Mouse (Mus musculus) heart, embryonic 16.5 days (tissue): ENCODE measurements at regions not wholly inside any gene's neighbourhood (a gene's known extent, or its start where the extent isn't known, plus 50 kb on each side); places are given as distances from the start of the nearest gene placed in this dataset.

ENCODE experiments used
- ATAC-seq: fragments of 200-750 bp; cut with Nextera tagmentation; replicated peaks from 2 replicates; pipeline ENCODE4 v1.8.0; 2017; ENCODE audit warnings: moderate number of reproducible peaks; ENCODE audit not compliant: insufficient read depth, low FRiP score; ENCODE audit errors: extremely low read depth
- H3K27ac ChIP-seq: fragments of 300-500 bp; sonication (generic); 2 replicates; pipeline ENCODE4 v1.5.1; 2014; ENCODE audit warnings: mild to moderate bottlenecking, low read length, control low read depth, moderate library complexity
- H3K27me3 ChIP-seq: fragments of 300-500 bp; sonication (generic); 2 replicates; pipeline ENCODE4 v1.6.1; 2014; ENCODE audit warnings: low read length, mixed read lengths; ENCODE audit not compliant: control insufficient read depth, insufficient read depth
- H3K36me3 ChIP-seq: fragments of 300-500 bp; sonication (generic); 2 replicates; pipeline ENCODE4 v1.6.1; 2014; ENCODE audit not compliant: control insufficient read depth, insufficient read depth
- H3K4me1 ChIP-seq: fragments of 300-500 bp; sonication (generic); 2 replicates; pipeline ENCODE4 v1.6.1; 2014; ENCODE audit warnings: low read length, mixed read lengths; ENCODE audit not compliant: control insufficient read depth, insufficient read depth
- H3K4me2 ChIP-seq: fragments of 300-500 bp; sonication (generic); 2 replicates; pipeline ENCODE4 v1.6.1; 2014; ENCODE audit warnings: low read depth, mild to moderate bottlenecking, control low read depth, low read length
- H3K4me3 ChIP-seq: fragments of 300-500 bp; sonication (generic); 2 replicates; pipeline ENCODE4 v1.5.1; 2014; ENCODE audit warnings: mild to moderate bottlenecking, control low read depth, low read length
- H3K9ac ChIP-seq: fragments of 300-500 bp; sonication (generic); 2 replicates; pipeline ENCODE4 v1.6.1; 2014; ENCODE audit warnings: low read length, control low read depth
- H3K9me3 ChIP-seq: fragments of 300-500 bp; sonication (generic); replicated peaks from 2 replicates; pipeline ENCODE4 v1.6.1; 2016; ENCODE audit warnings: low read length; ENCODE audit not compliant: control insufficient read depth
- WGBS: fragments of 180-500 bp; shearing (Covaris S2); extraction: QIAGEN DNeasy Blood & Tissue Kit; methylation state at CpG from one replicate; pipeline ENCODE4 v1.1.7; 2014; 5-methylcytosine and 5-hydroxymethylcytosine counted together

DNA sequence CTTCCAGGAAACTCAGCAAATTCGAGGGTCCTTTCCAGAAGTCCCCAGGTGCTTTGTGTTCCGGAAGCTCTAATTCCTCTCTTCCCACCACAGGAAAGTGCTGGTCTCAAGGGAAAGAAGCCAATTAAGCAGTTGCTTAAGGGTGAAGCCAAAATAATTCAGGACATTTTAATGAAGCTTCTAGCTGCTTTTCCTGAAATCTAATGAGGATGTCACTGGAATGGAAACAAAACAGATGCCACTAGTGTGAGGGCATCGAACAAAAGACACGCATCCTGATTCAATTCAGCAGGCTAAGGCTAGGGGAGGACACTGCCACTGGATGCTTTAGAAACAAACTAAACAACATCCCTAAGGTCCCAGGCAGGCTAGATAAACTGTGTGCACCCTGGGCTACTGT is 245.3 kb downstream of the Rnf152 start:
- H3K27ac ChIP-seq = no peak overlapping the region
- no peak overlapping the region for H3K4me3 ChIP-seq
- no peak for ATAC-seq

DNA sequence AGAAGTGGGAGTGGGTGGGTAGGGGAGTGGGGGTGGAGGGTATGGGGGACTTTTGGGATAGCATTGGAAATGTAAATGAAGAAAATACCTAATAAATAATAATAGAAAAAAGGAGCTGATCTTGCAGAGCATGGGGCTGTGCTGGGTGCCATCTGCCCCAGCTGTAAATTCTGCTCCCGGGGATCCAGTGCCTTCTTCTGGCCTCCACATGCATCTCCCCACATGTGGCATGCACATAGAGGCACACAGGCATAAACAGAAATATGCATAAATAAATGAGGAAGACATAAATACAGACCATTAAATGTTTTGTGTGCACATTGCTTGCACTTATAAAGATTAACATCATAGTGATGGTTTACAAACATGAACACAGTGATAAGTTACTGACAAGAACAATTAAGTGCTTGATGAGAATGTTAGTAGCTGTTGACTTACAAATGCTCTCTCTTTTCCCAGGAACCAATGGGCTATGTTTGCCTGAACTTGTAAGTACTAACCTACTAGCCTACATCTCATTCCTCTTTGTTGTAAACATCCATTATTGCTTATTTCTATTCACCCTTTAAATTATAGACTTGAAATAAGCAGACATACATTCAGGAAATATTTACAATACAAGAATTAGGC is 245.8 kb downstream of the Rnf152 start:
- no peaks in the 10 kb centered on the region for H3K36me3 ChIP-seq
- no peak for ATAC-seq
- no peak overlapping the region for H3K4me2 ChIP-seq
- no peak overlapping the region for H3K4me3 ChIP-seq
- H3K27me3 ChIP-seq = no peaks in the 10 kb centered on the region
- 88% methylated on average over 1 of the region's 1 CpGs for WGBS
- no peaks in the 10 kb centered on the region for H3K4me1 ChIP-seq
- no peaks in the 10 kb centered on the region for H3K9me3 ChIP-seq
- no peak overlapping the region for H3K9ac ChIP-seq
- no peak overlapping the region for H3K27ac ChIP-seq

More for the DNA sequence above, 245.3 kb downstream of the Rnf152 start:
- WGBS = 74% methylated on average over 4 of the region's 4 CpGs
- H3K27me3 ChIP-seq = no peaks in the 10 kb centered on the region
- no peak overlapping the region for H3K9ac ChIP-seq
- H3K4me2 ChIP-seq = no peak overlapping the region
- no peaks in the 10 kb centered on the region for H3K36me3 ChIP-seq
- no peaks in the 10 kb centered on the region for H3K4me1 ChIP-seq
- H3K9me3 ChIP-seq = no peaks in the 10 kb centered on the region

DNA sequence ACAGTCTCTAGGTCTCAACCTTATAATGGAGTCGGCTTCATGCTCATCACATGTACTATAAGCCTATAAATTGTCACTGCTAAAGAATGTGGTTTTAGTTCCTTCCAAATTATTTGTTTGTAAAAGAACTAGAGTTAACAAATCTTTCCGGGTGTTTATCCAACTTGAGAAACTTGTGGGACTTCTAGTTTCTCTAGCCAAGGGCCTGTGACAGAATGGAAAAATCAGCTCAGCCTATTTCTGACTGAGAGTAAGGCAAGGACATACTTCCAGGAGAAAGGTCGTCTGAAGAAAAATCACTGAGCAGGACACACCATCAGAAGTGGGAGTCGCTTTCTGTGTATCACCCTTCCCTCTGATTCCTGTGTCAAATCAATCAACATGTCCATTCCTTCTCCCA is 248.7 kb downstream of the Rnf152 start:
- Histone ChIP-seq H3K4me3 (no peak overlapping the region), H3K4me2 (no peak overlapping the region), H3K27ac (no peak overlapping the region), H3K36me3 (no peaks in the 10 kb centered on the region), H3K9me3 (no peaks in the 10 kb centered on the region), H3K4me1 (no peaks in the 10 kb centered on the region), H3K27me3 (no peaks in the 10 kb centered on the region), H3K9ac (no peak overlapping the region)
- 47% methylated on average over 4 of the region's 4 CpGs for WGBS
- ATAC-seq = no peak

DNA sequence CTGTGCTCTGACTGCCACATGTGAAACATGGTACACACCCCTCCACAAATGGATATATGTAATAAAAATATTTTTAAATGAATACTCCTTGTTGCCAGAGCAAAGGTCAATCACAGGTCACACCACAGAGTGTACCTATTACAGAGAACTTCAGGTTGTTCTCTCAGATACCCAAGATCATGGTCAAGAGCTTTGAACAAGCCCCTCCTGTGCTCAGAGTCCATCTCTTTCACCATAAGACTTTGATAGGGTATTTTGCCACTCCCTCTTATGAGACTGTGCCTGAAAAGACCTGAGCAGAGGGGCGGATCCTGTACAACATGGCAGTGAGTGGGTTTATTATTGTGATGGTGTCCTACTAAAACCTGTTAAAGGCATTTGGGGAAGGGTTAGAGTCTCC is 249.3 kb downstream of the Rnf152 start:
- Histone ChIP-seq H3K4me1 (no peaks in the 10 kb centered on the region), H3K4me3 (no peak overlapping the region)
- no peak for ATAC-seq

DNA sequence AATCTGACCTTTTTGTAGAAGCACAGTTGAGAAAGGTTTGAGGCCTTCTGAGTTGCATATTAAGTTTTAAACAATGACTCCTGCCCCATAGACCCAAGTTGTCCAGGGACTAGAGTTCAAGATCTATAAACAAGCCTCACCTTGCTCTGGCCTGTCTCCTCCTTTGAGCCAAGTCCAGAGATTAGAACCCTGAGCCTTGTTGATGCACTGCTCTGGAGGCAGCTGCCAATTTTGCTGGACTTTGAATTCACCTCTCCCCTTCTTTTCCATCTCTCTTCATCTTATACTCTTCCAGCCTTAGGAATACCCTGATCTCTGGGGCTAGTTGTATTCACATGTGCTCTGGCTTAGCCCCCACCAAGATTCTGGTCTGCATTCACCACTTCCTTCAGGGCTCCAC is 251.3 kb downstream of the Rnf152 start:
- Histone ChIP-seq H3K27me3 (no peaks in the 10 kb centered on the region), H3K9me3 (no peaks in the 10 kb centered on the region), H3K4me2 (no peak overlapping the region), H3K4me1 (no peaks in the 10 kb centered on the region), H3K4me3 (no peak overlapping the region), H3K27ac (no peak overlapping the region), H3K36me3 (no peaks in the 10 kb centered on the region), H3K9ac (no peak overlapping the region)
- no peak for ATAC-seq

More for the DNA sequence above, 249.3 kb downstream of the Rnf152 start:
- Histone ChIP-seq H3K4me2 (no peak overlapping the region), H3K9ac (no peak overlapping the region), H3K27me3 (no peaks in the 10 kb centered on the region), H3K27ac (no peak overlapping the region), H3K36me3 (no peaks in the 10 kb centered on the region), H3K9me3 (no peaks in the 10 kb centered on the region)
- WGBS = 87% methylated on average over 1 of the region's 1 CpGs

DNA sequence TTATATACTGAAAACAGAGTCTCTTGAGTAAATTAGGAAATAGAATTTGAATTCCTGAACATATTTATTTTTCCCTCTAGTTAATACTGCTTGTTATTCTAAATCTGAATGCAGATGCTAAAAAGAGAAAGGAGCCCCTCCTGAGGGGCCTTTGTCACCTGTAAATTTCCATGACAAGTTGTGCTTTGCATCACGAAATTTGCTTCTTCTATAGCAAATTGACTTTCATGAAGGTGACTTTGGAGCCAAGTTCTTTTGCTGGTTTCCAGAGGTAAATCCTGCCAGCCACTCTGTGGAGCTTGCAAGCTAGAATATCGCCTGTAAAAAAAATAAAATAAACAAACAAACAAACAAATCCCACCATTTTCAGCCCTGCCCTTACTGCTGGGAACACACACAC is 261.4 kb downstream of the Rnf152 start:
- Histone ChIP-seq H3K4me2 (no peak overlapping the region), H3K9ac (no peak overlapping the region), H3K9me3 (no peaks in the 10 kb centered on the region), H3K4me3 (no peak overlapping the region), H3K4me1 (no peaks in the 10 kb centered on the region), H3K36me3 (no peaks in the 10 kb centered on the region), H3K27me3 (no peaks in the 10 kb centered on the region), H3K27ac (no peak overlapping the region)
- WGBS = 60% methylated on average over 2 of the region's 2 CpGs
- no peak for ATAC-seq

DNA sequence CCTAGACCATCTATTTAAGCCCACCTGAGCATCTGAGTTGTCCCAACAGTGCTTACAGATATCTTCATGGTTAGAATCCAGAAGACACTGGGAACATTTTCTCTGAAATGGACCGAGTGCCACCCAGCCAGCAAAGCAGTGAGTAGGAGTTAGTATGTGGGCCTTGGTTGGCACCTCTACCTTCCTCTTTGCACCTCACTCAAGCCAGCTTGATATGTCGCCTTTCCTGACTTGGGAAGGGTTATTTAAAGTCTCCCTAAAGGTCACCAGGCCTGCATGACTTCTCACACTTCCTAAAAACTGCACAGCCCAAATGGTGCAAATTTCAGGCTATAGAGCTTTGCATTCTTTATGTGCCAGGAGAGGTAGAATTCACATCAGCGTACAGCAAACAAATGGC is 262.0 kb downstream of the Rnf152 start:
- no peak overlapping the region for H3K27ac ChIP-seq
- H3K9me3 ChIP-seq = no peaks in the 10 kb centered on the region
- 79% methylated on average over 3 of the region's 3 CpGs for WGBS
- H3K4me3 ChIP-seq = no peak overlapping the region
- no peak overlapping the region for H3K9ac ChIP-seq
- H3K27me3 ChIP-seq = no peaks in the 10 kb centered on the region
- H3K36me3 ChIP-seq = no peaks in the 10 kb centered on the region
- no peaks in the 10 kb centered on the region for H3K4me1 ChIP-seq
- ATAC-seq = no peak
- no peak overlapping the region for H3K4me2 ChIP-seq

DNA sequence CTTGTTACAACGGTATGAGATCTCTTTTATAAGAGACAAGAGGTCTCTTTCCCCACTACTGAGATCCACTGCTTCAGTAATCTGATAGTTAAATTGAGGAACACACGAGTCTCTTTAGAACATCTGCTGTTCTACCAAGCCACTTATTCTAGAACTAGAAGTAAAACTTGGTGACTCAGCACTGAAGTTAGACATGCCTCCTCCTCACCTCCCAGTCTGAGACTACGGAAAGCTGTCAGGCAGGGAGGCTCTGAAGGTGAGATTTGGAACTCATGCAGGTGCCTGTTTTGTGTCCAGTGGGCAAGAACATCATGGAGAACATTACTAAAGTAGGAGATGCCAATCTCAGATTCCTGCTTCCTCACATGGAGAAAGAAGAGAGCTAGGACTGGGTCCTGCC is 262.6 kb downstream of the Rnf152 start:
- H3K4me2 ChIP-seq = no peak overlapping the region
- H3K4me3 ChIP-seq = no peak overlapping the region
- no peaks in the 10 kb centered on the region for H3K36me3 ChIP-seq
- WGBS = 82% methylated on average over 3 of the region's 3 CpGs
- H3K9ac ChIP-seq = no peak overlapping the region
- no peaks in the 10 kb centered on the region for H3K9me3 ChIP-seq
- ATAC-seq = no peak
- no peak overlapping the region for H3K27ac ChIP-seq
- no peaks in the 10 kb centered on the region for H3K4me1 ChIP-seq
- H3K27me3 ChIP-seq = no peaks in the 10 kb centered on the region

DNA sequence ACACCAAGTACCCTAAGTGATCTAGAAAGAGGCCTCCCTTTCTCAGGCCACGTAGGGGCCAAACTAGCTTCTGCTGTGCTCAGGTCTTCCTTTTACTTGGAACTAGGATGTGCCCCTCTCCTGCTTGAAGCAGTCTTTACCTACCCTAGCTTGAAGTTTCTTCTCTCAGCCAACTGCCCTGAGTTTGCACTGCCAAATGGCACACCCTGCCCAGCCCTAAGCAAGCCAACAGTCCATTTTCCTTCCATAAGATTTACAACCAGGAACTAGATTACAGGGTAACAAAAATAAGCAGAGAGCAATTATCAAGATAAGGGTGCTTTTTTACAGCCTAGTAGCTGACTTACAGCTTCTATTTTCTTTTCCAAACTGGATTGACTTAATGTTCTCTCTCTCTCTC is 263.5 kb downstream of the Rnf152 start:
- Histone ChIP-seq H3K4me1 (no peaks in the 10 kb centered on the region), H3K9ac (no peak overlapping the region), H3K27ac (no peak overlapping the region), H3K27me3 (no peaks in the 10 kb centered on the region), H3K4me2 (no peak overlapping the region), H3K4me3 (no peak overlapping the region), H3K36me3 (no peaks in the 10 kb centered on the region), H3K9me3 (no peaks in the 10 kb centered on the region)
- 65% methylated on average over 1 of the region's 1 CpGs for WGBS
- no peak for ATAC-seq
